Mouse (Mus musculus): ENCODE results near the gene Krtap9-3. TPM values are rescaled to one million over a fixed set of nuclear protein-coding genes. Genes with fewer than 3 reads are reported as not detected.
"Not testable (repeated sequence)": the region's sequence is repeated elsewhere in the genome, so short reads cannot be mapped to it uniquely, and the experiment has no call there.

Krtap9-3 gene
- polyA plus RNA-seq, 1 experiment from 2014 or later = not detected

DNA sequence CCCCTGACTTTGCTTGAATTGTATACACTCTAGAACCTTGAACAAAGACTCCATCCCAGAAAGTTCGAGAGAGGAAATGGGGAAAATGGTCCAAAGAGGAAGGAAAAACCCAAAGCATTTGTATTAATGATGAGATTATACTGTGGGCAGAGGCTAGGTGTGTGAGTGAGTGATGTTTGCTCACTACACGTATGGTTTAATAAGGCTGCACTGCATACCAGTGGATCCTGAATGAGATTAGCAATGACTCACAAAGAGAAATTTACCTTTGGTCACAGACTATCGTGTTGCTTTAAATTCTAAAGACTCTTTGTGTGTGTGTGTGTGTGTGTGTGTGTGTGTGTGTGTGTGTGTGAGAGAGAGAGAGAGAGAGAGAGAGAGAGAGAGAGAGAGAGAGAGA lies 33.0 kb upstream of the Krtap9-3 start:
- Histone ChIP-seq H3K9me3 (replicated peaks; ENCODE audit: control insufficient read depth, low read length) (no peaks in the 10 kb centered on the region), H3K27ac (replicated peaks; ENCODE audit: low read depth, low read length) (no peak overlapping the region), H3K36me3 (replicated peaks; ENCODE audit: control insufficient read depth, insufficient read depth, low read depth, low read length) (no peaks in the 10 kb centered on the region), H3K9ac (replicated peaks; ENCODE audit: low read length) (no peak overlapping the region), H3K4me2 (ENCODE audit: low read depth, low read length) (no peak overlapping the region), H3K27me3 (ENCODE audit: control insufficient read depth, insufficient read depth, low read length) (no peaks in the 10 kb centered on the region), H3K4me3 (ENCODE audit: low read depth, low read length) (no peak overlapping the region), H3K4me1 (ENCODE audit: control insufficient read depth, insufficient read depth, low read length) (no peaks in the 10 kb centered on the region)
- WGBS = 88% methylated on average over 3 of the region's 3 CpGs
- DNase-seq (ENCODE audit: low spot score) = no peak
- no peak for ATAC-seq (replicated peaks; ENCODE audit: insufficient number of reproducible peaks, low FRiP score, low TSS enrichment, low read depth)

DNA sequence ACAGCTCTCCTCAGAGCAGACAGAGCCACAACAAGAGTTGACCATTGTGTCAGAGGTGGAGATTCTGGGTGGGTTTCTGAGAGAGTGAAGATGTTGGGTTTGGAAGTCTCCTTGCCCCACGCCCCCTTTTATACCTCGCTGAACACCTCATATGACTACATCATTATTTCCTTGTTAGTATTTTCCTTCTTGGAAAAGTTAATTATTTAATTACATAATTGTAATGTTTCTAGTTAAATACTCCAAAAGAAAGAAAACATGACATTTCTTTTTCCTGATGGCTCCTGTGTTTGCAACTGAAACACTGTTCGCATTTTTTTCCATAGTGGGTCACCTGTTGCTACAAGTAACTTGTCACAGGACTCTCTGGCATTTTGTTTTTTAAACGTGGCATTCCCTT lies 30.2 kb upstream of the Krtap9-3 start, which contains the start of gene Krtap4-1:
Gene Krtap4-1, minus strand, starts transcription at position 101 of the 400 bp plus-strand sequence.
- Histone ChIP-seq H3K36me3 (replicated peaks; ENCODE audit: control insufficient read depth, insufficient read depth, low read depth, low read length) (no peaks in the 10 kb centered on the region), H3K27me3 (ENCODE audit: control insufficient read depth, insufficient read depth, low read length) (no peaks in the 10 kb centered on the region), H3K4me2 (ENCODE audit: low read depth, low read length) (no peak within 1 kb of the TSS), H3K4me1 (ENCODE audit: control insufficient read depth, insufficient read depth, low read length) (no peaks in the 10 kb centered on the region), H3K4me3 (ENCODE audit: low read depth, low read length) (no peak within 1 kb of the TSS), H3K9me3 (replicated peaks; ENCODE audit: control insufficient read depth, low read length) (no peaks in the 10 kb centered on the region), H3K9ac (replicated peaks; ENCODE audit: low read length) (no peak within 1 kb of the TSS), H3K27ac (replicated peaks; ENCODE audit: low read depth, low read length) (no peak within 1 kb of the TSS)
- ATAC-seq (replicated peaks; ENCODE audit: insufficient number of reproducible peaks, low FRiP score, low TSS enrichment, low read depth) (no peak), DNase-seq (ENCODE audit: low spot score) (no peak)
- WGBS = 78% methylated on average over 4 of the region's 4 CpGs

DNA sequence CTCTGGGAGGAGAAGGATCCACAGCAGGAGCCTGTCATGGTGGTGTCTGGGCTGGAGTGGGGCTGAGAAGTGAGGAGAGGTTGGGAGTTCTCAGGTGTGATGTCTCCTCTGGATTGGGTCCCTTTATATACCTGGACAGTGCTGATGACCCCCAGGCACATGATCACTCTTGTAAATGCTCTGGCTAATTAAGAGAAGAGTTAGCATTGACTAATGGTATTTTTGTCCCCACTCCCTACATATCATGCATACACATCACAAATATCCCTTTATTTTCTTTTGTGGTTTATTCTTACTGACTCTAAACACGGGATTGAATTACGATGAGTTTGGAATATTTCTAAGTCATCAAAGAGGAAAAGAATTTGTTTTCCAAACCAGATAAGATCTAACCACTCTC lies 22.4 kb upstream of the Krtap9-3 start, which contains the start of gene Gm11562:
Gene Gm11562, minus strand, starts transcription at position 101 of the 400 bp plus-strand sequence.
- H3K4me3 ChIP-seq (ENCODE audit: low read depth, low read length) = no peak within 1 kb of the TSS
- no peak for ATAC-seq (replicated peaks; ENCODE audit: insufficient number of reproducible peaks, low FRiP score, low TSS enrichment, low read depth)
- WGBS = 83% methylated on average over 2 of the region's 2 CpGs

DNA sequence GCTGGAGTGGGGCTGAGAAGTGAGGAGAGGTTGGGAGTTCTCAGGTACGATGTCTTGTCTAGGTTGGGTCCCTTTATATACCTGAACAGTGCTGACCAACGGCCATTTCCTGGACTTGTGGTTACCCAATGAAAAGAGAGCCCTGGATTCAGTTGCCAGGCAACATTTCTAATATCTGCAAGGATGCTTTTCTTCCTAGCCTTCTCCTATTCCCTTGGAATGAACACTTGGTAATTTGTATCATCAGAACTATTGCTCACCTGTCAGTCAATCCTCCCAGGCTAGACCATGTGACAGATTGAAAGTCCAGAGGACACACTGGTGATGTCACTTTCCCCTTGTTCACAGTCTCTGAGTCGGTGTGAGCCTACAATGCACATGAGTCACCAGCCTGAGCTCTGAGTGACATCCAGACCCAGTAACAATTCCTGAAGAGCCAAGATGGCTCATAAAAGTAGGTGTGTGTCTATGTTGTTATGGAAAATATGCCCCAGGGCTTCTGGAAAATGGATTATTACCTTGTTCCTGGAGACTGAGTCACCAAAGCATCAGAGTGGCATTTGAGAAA lies 17.0 kb upstream of the Krtap9-3 start, which contains the start of gene Krtap2-4:
Gene Krtap2-4, minus strand, starts transcription at position 51 of the 568 bp plus-strand sequence.
- H3K27ac ChIP-seq (replicated peaks; ENCODE audit: low read depth, low read length) = no peak within 1 kb of the TSS
- no peaks in the 10 kb centered on the region for H3K9me3 ChIP-seq (replicated peaks; ENCODE audit: control insufficient read depth, low read length)
- no peak within 1 kb of the TSS for H3K4me3 ChIP-seq (ENCODE audit: low read depth, low read length)
- H3K4me1 ChIP-seq (ENCODE audit: control insufficient read depth, insufficient read depth, low read length) = no peaks in the 10 kb centered on the region
- ATAC-seq (replicated peaks; ENCODE audit: insufficient number of reproducible peaks, low FRiP score, low TSS enrichment, low read depth) = no peak
- DNase-seq (ENCODE audit: low spot score) = no peak
- H3K9ac ChIP-seq (replicated peaks; ENCODE audit: low read length) = no peak within 1 kb of the TSS
- H3K27me3 ChIP-seq (ENCODE audit: control insufficient read depth, insufficient read depth, low read length) = no peaks in the 10 kb centered on the region
- H3K36me3 ChIP-seq (replicated peaks; ENCODE audit: control insufficient read depth, insufficient read depth, low read depth, low read length) = no peaks in the 10 kb centered on the region
- 76% methylated on average over 3 of the region's 3 CpGs for WGBS
- no peak within 1 kb of the TSS for H3K4me2 ChIP-seq (ENCODE audit: low read depth, low read length)

More for the DNA sequence above, 22.4 kb upstream of the Krtap9-3 start, which contains the start of gene Gm11562:
- no peaks in the 10 kb centered on the region for H3K36me3 ChIP-seq (replicated peaks; ENCODE audit: control insufficient read depth, insufficient read depth, low read depth, low read length)
- no peak within 1 kb of the TSS for H3K27ac ChIP-seq (replicated peaks; ENCODE audit: low read depth, low read length)
- no peaks in the 10 kb centered on the region for H3K4me1 ChIP-seq (ENCODE audit: control insufficient read depth, insufficient read depth, low read length)
- DNase-seq (ENCODE audit: low spot score) = no peak
- no peak within 1 kb of the TSS for H3K9ac ChIP-seq (replicated peaks; ENCODE audit: low read length)
- no peaks in the 10 kb centered on the region for H3K9me3 ChIP-seq (replicated peaks; ENCODE audit: control insufficient read depth, low read length)
- H3K27me3 ChIP-seq (ENCODE audit: control insufficient read depth, insufficient read depth, low read length) = no peaks in the 10 kb centered on the region
- no peak within 1 kb of the TSS for H3K4me2 ChIP-seq (ENCODE audit: low read depth, low read length)

DNA sequence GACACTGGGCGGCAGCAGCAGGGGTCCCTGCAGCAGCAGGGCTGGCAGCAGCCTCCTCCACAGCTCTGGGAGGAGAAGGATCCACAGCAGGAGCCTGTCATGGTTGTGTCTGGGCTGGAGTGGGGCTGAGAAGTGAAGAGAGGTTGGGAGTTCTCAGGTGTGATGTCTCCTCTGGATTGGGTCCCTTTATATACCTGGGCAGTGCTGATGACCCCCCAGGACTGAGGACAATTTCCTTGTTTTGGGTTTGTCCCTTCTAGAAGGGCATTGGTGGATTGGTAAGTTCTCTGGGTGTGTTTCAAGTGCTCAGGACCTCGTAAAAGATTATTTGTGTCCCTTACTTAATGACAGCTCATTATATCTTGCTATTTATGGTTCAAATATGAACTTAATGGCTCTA lies 12.2 kb upstream of the Krtap9-3 start, which contains the start of gene Gm11937:
Gene Gm11937, minus strand, starts transcription at position 101 of the 400 bp plus-strand sequence.
- not testable (repeated sequence) for H3K9ac ChIP-seq (replicated peaks; ENCODE audit: low read length); ATAC-seq (replicated peaks; ENCODE audit: insufficient number of reproducible peaks, low FRiP score, low TSS enrichment, low read depth); H3K36me3 ChIP-seq (replicated peaks; ENCODE audit: control insufficient read depth, insufficient read depth, low read depth, low read length); H3K4me3 ChIP-seq (ENCODE audit: low read depth, low read length); H3K4me1 ChIP-seq (ENCODE audit: control insufficient read depth, insufficient read depth, low read length); DNase-seq (ENCODE audit: low spot score); H3K4me2 ChIP-seq (ENCODE audit: low read depth, low read length); H3K27ac ChIP-seq (replicated peaks; ENCODE audit: low read depth, low read length); H3K27me3 ChIP-seq (ENCODE audit: control insufficient read depth, insufficient read depth, low read length); H3K9me3 ChIP-seq (replicated peaks; ENCODE audit: control insufficient read depth, low read length)
- 71% methylated on average over 1 of the region's 2 CpGs for WGBS

DNA sequence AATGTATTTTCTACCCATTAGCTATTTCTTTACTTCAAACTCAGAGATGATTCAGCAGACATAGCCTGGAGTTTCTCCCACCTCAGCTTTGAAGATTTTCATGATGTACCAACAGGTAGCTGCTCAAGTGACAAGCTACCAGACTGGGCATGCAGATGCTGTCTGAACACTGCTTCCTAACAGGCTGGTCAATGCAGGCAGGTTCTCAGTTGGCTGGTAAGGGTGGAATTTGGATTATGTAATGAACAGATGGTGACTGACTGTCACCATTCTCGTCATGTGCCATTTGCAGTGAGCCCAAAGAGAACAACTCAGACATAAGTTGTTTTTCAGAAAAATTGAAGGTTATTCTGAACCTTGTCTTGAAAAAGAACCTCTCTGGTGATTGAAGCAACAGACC lies 11.2 kb upstream of the Krtap9-3 start:
- DNase-seq (ENCODE audit: low spot score) (no peak), ATAC-seq (replicated peaks; ENCODE audit: insufficient number of reproducible peaks, low FRiP score, low TSS enrichment, low read depth) (no peak)
- Histone ChIP-seq H3K27ac (replicated peaks; ENCODE audit: low read depth, low read length) (no peak overlapping the region), H3K4me1 (ENCODE audit: control insufficient read depth, insufficient read depth, low read length) (no peaks in the 10 kb centered on the region), H3K9me3 (replicated peaks; ENCODE audit: control insufficient read depth, low read length) (no peaks in the 10 kb centered on the region), H3K4me3 (ENCODE audit: low read depth, low read length) (no peak overlapping the region), H3K27me3 (ENCODE audit: control insufficient read depth, insufficient read depth, low read length) (no peaks in the 10 kb centered on the region), H3K9ac (replicated peaks; ENCODE audit: low read length) (no peak overlapping the region), H3K36me3 (replicated peaks; ENCODE audit: control insufficient read depth, insufficient read depth, low read depth, low read length) (no peaks in the 10 kb centered on the region), H3K4me2 (ENCODE audit: low read depth, low read length) (no peak overlapping the region)
- WGBS = 75% methylated on average over 1 of the region's 1 CpGs

DNA sequence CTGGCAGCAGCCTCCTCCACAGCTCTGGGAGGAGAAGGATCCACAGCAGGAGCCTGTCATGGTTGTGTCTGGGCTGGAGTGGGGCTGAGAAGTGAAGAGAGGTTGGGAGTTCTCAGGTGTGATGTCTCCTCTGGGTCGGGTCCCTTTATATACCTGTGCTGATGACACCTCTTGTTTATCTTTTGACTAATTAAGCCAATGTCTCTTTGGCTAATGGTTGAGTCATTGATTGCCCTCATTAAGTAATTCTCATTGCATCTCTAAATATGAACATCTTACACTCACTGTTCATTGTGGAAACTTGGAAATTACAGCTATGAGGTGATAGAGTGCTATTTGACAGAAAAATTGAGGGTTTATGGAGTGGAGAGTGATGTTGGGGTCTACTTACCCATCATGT lies 5.3 kb upstream of the Krtap9-3 start, which contains the start of gene Gm11938:
Gene Gm11938, minus strand, starts transcription at position 101 of the 400 bp plus-strand sequence.
- H3K36me3 ChIP-seq (replicated peaks; ENCODE audit: control insufficient read depth, insufficient read depth, low read depth, low read length); H3K9ac ChIP-seq (replicated peaks; ENCODE audit: low read length); ATAC-seq (replicated peaks; ENCODE audit: insufficient number of reproducible peaks, low FRiP score, low TSS enrichment, low read depth); H3K9me3 ChIP-seq (replicated peaks; ENCODE audit: control insufficient read depth, low read length); H3K4me3 ChIP-seq (ENCODE audit: low read depth, low read length); H3K4me2 ChIP-seq (ENCODE audit: low read depth, low read length); DNase-seq (ENCODE audit: low spot score); H3K27ac ChIP-seq (replicated peaks; ENCODE audit: low read depth, low read length); H3K4me1 ChIP-seq (ENCODE audit: control insufficient read depth, insufficient read depth, low read length); H3K27me3 ChIP-seq (ENCODE audit: control insufficient read depth, insufficient read depth, low read length): not testable (repeated sequence)
- 56% methylated on average over 1 of the region's 1 CpGs for WGBS

DNA sequence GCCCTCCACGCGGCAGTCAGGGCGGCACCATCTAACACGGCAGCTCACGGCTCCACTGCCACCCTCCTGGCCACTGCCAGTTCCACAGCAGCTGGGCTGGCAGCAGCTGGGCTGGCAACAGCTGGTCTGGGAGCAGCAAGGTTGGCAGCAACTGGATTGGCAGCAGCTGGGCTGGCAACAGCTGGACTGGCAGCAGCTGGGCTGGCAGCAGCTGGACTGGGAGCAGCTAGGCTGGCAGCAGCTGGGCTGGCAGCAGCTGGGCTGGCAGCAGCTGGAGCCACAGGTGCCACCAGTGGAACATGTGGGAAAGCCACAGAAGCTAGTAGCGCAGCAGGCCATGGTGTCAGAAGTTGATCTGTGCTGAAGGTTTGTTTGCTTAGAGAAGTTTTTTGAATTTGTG lies 6.9 kb downstream of the Krtap9-3 start, which contains the start of gene Krtap1-3:
Gene Krtap1-3, minus strand, starts transcription at position 359 of the 400 bp plus-strand sequence.
- H3K27me3 ChIP-seq (ENCODE audit: control insufficient read depth, insufficient read depth, low read length) = no peaks in the 10 kb centered on the region
- no peak within 1 kb of the TSS for H3K4me2 ChIP-seq (ENCODE audit: low read depth, low read length)
- H3K9ac ChIP-seq (replicated peaks; ENCODE audit: low read length) = no peak within 1 kb of the TSS
- WGBS = 88% methylated on average over 6 of the region's 6 CpGs
- no peak for ATAC-seq (replicated peaks; ENCODE audit: insufficient number of reproducible peaks, low FRiP score, low TSS enrichment, low read depth)
- H3K27ac ChIP-seq (replicated peaks; ENCODE audit: low read depth, low read length) = no peak within 1 kb of the TSS
- no peaks in the 10 kb centered on the region for H3K9me3 ChIP-seq (replicated peaks; ENCODE audit: control insufficient read depth, low read length)
- no peaks in the 10 kb centered on the region for H3K36me3 ChIP-seq (replicated peaks; ENCODE audit: control insufficient read depth, insufficient read depth, low read depth, low read length)
- no peak within 1 kb of the TSS for H3K4me3 ChIP-seq (ENCODE audit: low read depth, low read length)
- DNase-seq (ENCODE audit: low spot score) = no peak
- H3K4me1 ChIP-seq (ENCODE audit: control insufficient read depth, insufficient read depth, low read length) = no peaks in the 10 kb centered on the region

All from embryonic facial prominence, embryonic 11.5 days (tissue).